Mouse (Mus musculus) urinary bladder, postnatal 4 days (tissue): ENCODE data around the gene Icam1.
A peak's percentile ranks its signal among the peaks of the same experiment; 100 is the strongest.

Experiments used
- DNase-seq, 2 experiments: peaks; one replicate each; pipeline ENCODE4 v3.0.0; 2021 to 2022; ENCODE audit warnings: low spot score in 2 of 2

The Icam1 gene

DNA sequence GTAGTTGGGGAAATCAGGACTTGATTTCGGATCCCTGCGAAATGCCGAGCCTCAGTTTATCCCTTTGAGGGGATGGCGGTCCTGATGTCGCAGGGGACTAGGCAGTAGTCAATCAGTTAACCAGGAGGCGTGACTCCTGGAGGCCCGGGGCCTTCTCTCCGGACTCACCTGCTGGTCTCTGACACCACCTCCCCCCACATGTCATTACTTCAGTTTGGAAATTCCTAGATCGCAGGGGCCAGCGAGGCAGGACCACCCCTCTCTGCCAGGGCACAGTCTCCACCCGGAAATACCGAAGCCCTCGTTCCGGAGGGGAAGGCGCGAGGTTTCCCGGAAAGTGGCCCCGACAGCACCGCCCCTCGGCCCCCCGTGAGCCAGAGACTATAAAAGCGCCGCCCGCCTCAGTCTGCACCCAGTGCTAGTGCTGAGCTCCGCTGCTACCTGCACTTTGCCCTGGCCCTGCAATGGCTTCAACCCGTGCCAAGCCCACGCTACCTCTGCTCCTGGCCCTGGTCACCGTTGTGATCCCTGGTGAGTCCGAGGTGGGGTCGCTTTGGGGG is at the start of gene Icam1:
Gene Icam1, plus strand, starts transcription at position 415 of the 560 bp plus-strand sequence.
- DNase-seq, result peak; percentile 75 to 80

DNA sequence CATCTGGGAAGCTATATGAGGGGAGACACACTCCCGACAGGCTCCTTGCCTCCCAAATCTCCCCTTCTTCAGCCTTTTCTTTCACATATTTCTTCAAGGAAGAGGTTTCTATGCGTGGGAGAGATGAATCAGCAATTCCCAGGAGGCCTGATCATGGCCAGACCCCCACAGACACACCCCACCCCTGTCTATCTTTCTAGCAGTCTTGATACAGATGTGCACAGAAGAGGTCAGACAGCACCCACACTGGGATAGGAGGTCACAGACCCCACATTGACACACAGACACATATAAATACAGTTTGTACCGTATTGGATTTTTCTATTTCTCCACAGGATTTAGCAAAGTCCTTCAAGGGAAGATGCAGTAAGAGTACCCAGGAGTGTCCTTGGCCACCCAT is 49.8 kb upstream of the Icam1 start:
- DNase-seq, result no peak

DNA sequence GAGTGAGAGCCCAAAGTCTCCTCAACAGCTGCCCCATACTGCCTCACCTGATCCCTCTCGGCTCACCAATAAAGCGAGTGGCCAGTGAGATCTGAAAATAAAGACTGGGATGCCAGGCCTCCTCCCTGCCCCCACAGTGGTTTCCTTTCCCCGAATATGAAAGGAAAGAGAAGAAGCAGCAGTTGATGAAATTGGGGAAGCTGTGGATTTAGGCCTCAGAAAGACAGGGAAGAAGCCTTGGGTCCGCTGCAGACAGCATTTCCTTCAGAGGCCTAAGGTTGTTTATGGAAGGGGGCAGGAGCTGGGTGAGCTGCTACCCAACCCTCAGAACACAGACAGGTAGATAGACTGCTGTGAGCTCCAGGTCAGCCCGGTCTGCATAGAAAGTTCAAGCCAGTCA is 49.0 kb upstream of the Icam1 start:
- no peak for DNase-seq

DNA sequence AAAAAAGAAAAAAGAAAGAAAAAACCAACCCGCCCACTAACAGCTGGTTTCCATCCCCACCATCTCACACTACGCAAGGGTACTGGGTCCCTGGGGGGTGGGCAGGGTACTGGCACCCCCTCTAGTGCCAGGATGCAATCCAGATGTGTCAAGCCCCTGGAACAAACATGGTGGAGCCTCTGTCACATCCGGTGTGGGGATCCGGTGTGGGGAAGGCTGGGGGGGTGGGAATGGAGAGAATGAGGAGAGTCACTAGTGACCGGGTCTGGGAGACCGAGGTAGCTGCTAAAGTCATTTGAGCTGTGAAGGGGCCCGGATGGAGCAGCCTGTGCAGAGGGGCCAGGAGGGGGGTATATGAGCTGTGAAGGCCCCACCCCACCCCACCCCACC is 44.0 kb upstream of the Icam1 start:
- no peak for DNase-seq

DNA sequence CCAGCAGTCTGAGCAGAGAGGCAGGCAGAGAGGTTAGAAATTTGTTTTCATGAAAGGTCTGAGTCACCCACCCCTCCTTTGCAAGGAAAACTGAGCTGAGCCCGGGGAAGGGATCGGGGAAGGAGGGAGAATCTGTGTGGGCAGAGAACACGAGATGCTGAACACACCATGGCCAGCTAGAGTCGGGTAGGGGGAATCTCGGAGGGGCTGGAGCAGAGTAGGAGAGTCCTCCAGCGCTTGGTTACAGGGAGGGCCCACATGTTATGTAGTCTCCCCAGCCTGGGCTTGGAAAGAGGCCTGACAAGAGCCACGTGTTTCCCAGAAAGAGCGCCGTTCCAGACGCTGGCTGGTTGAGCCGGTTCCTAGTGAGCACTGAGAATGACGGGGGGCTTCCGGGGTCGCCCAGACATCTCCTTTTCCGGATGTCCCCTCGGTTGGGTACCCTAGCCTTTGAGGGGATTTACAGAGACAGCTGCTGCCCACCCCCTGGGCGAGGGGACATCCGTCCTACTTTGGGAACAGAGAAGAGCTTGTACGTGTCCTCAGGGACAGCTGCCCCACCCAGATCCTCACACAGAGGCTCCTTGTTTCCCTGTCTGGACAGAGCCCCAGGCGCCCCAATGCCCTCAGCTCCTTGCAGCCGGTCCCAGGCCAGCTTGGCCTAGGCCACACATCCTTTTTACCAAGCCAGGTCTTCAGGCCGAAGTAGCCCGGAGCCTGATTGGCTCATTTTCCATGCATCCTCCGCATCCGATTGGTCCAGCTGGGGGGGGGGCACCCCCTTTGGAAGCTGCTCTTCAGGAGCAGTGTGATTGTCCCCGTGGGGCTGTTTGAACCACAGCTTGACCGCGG is 43.4 kb upstream of the Icam1 start:
- peak; percentile 66 to 68 for DNase-seq

DNA sequence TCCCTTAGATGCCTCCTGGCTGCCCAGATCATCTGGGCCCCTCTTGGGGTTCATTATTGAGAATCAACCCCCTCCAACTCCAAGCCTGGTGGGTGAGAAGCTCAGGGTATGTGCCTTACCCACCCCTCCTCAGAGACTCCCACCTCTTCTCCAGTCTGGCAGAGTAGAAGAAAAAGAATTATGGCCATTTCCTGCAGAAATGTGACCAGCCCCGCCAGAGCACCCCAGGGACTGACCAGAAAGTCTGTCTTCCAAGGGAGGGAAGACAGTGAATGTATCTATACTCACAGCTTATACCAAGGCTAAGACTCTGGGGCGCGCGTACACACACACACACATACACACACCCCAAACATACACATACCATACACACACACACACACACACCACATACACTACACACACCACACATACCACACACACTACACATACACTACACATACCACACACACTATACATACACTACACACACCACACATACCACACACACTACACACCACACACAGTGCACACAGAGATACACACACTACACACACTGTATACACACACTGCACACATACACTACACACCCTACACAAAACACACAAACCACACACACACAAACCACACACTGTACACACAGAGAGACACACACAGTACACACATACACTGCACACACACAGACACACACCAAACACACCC is 42.6 kb upstream of the Icam1 start:
- no peak for DNase-seq

DNA sequence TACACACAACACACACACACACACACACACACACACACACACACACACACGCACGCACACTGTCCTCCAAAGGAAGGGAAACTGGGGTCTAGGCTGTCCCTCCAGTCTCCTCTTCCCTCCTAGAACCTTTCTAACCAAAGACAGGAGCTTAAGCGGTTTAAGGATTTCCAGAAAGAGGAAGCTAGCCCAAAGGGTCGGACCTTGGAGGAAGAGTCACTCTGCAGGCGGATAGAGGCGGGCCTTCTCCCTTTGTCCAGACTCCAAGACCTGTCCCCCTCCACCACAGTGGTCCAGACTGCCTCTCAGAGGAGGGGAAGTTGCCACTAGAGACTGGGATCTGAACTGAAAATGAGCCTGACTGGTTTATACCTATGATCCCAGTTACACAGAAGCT is 42.1 kb upstream of the Icam1 start:
- no peak for DNase-seq

DNA sequence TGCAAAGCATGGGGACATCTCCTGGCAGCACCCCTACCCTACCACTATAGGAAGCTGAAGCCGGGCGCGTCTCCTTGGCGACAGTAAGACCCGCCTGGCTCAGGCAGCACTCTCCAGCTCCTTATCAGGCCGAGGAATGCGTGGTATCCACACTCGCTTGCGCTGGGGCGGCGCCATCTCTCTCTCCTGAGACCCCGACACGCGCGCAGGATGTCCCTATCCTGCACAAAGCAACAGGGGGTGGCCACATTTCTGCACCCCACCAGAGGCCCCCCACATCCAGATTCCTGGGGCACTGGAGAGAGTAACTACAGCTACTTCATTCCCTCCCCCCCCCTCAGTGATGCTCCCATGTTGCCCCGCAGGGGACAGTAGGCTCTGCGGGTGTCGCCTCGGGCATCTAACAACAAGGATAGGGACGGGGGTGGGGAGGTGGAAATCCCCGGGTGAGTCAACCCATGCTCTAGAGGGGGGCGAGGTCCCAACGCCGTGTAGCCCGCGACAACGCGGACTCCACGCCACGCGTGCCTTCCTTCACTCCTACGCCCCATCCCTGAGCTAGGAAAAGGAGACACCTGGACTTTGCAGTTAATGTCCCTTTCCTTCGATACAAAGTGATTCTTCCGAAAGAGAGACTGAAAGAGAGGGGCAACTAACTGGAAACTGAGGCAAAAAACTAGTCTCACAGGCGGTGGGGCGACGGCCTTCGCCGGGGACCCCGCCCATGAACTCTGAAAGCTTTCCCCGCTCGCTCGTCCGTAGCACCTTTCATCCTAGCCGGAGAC is 40.2 kb upstream of the Icam1 start:
- DNase-seq, result peak; percentile 67 to 68

DNA sequence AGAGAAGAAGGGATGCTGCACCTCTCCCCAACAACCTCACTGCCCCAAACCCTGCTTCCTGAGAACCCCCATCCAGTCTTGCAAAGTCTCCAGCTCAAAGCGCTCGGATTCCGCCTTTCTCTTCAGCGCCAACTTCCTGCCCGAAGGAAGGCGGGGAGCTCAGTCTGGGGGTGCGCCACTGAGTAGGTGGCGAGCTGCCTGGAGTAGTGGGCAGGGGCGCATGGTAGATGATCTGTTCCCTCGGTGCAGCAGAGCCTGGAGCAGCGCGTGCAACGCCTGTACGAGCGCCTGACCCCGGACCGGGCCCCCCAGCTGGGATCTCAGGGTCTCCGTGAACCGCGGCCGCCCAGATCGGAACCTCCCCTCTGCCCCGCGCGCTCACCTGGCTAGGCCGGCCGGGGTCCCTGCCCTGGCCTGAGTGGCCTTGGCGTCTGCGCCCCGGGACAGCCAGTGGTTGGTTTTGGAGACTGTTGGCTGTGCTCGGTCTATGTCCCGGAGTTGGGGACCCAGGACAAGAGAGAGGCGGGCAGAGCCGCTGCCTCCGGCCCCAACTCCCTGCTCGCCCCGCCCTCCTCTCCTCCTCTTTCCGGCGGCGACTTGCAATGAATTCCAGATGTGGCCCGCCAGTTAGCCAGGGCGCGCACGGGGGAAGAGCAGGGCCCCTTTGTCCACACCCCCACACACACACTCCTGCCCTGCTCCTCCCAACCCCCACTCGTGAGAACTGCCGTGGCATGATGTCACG is 39.4 kb upstream of the Icam1 start, which contains the start of gene S1pr2:
Gene S1pr2, minus strand, starts transcription at position 566 of the 745 bp plus-strand sequence.
- peak; percentile 86 to 89 for DNase-seq

DNA sequence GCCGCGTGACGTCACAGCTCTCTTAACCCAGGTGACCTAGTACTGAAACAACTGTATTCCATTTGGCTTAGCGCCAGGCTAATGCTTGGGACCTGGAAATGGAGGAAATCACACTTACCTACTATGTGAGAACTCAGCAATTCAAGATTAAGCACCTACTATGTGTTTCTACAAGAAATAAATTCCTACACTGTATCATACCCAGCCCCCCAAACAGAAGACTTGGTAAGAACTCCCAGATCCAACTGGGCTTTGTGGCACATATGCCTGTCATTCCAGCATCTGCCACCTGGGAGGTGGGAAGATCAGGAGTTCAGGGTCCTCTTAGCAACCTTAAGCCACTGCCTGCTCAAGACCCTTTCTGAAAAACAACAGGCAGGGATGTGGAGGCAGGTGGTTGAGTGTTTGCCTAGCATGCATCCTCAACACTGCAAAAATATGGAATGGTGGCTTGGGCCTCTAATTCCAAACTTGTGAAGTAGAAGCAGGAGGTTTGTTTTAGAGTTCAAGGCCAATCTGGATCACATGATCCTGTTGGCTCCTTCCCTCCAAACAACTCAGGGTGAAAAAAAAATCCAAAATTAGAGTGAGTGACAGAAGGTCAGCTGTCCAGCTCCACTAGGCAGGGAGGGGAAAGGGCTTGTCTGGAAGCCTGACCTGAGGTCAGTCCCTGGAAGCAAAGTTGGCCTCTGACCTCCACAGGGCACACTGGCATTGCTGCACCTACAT is 38.7 kb upstream of the Icam1 start:
- DNase-seq, result no peak

DNA sequence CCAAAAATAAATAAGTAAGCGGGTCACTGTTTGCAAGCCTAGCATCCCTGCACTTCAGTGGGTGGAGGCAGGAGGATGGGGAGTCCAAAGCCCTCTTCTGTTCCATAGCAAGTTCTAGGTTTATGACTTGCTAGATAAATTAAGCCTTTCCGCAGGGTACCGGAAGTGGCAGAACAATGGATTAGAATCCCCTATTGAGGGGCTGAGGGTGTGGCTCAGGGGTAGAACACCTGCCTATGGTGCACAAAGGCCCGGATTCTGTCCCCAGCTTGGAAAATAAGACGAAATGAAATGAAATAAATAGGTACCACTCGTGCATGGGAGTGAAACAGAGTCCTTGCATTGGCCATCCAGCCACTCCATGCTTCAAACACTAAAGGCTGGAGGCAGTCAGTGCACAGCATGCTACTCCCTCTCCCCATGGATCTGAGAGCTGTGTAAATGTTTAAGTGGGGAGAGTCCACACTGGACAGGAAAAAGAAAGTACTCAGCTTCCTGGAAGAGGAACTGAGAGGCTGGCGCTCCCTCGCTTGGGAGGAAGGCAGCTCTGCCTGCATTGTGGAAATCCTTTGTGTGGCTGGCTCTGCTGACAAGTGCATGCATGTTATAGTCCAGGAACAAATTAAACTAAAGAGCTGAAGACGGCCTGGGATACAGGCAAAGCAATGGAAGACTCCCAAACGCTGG is 37.2 kb upstream of the Icam1 start:
- DNase-seq, result no peak

DNA sequence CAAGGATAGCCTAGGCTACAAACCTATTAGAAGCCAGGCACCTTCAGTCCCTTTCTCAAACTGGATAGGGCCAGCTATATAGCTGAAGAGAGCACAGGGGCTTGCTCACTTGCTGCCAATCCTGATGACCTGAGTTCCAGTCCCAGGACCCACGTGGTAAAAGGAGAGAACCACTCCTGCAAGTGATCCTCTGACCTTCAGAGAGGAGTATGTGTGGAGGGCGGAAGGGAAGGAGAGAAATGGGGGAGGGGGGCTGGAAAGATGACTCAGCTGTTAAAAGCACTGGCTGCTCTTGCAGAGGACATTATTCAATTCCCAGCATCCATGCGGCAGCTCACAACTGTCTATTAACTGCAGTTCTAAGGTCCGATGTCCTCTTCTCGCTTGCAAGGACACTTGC is 36.6 kb upstream of the Icam1 start:
- no peak for DNase-seq

DNA sequence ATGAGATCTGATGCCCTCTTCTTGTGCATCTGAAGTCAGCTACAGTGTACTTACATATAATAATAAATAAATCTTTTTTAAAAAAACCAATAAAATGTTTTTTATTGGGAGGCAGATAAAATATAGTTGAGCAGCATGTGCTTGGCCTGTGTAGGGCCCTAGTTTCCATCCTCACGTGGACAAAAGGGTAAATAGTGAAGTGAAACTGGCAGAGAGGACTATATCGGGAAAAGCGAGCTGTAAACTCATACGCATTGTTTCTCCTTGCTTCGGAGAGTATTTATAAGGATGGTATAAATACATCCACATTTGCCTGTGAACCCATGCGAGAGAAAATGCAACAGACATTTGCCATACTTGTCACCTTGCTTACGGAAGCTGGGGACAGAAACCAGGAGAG is 36.0 kb upstream of the Icam1 start:
- DNase-seq, result no peak

DNA sequence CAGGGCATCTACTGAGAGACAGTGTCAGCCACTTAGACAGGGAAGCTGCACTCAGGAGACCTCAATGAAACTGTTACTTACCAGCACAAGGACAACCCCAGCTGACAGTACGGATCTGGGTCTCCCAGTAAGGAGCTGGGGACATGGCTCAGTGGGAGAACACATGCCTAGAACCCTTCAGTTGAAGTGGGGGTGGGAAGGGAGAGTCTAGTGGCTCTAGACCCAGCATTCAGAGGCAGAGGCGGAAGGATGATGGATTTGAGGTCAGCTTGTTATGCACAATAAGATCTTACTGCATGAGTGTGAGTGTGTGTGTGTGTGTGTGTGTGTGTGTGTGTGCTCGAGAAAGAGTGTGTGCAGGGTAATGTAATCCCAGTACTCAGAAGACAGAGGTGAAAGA is 33.6 kb upstream of the Icam1 start:
- no peak for DNase-seq

DNA sequence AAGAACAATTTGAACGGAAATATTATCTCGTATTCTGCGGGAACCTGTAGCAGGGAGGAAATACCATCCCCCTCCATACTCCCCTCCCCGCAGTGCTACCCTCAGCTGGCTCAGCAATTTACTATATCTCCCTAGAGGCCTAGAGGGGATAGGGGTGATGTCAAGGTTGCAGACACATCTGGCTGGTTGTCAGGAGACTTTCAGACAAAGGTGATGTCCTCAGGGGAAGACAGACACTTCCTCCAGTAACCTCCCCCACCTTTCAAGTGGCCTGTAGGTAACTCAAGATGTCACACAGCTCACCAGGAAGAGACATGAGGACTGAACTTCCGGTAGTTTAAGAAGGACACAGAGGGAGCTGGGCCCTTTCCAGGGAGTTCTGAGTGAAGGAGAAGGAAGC is 32.6 kb upstream of the Icam1 start:
- no peak for DNase-seq

DNA sequence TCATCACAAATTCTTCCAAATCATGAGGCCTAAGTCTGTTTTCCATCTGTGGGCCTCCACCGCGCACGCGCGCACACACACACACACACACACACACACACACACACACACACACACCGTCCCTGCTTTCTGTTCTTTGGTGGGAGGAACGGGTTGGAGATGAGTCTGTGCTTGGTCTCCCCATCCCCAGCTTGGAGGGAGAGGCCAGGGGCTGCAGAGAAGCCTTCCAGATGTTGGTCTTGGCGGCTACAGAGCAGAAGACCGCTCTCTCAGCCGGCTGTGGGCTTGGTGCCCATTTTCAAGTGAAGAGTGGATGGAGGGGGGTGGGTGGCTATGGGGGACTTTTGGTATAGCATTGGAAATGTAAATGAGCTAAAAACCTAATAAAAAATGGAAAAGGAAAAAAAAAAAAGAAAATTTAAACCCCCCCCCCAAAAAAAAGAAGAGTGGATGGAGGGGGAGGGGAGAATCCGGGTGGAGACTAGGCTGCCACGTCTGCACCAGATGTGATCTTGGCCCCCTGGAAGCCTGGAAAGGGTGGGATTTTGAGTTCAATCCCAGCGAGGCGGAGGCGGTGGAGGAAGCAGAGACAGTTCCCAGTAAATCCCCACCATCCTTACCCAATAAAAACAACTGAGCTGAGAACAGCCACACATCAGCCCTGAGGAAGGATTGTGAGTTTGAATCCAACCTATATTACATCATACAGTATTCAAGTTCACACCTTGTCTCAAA is 28.7 kb upstream of the Icam1 start:
- peak; percentile 81 for DNase-seq

DNA sequence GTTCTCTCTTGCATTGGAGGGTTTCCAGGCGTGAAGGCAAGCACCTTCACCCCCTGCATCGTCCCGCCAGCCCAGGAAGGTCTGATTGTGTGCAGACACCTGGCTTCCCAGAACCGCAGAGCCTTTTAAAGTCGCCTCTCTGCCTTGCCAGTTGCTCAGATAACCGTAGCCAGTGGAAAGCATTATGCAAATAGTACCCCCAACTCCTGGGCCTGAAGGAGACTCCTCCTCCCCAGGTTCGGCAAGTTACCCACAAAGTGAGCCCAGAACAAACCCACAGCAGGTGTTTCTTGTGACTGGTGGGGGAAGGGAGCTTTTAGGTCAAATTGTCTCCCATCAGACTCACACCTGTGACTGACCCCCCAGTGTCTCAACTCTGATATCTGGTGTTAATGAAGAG is 27.8 kb upstream of the Icam1 start:
- DNase-seq, result no peak

DNA sequence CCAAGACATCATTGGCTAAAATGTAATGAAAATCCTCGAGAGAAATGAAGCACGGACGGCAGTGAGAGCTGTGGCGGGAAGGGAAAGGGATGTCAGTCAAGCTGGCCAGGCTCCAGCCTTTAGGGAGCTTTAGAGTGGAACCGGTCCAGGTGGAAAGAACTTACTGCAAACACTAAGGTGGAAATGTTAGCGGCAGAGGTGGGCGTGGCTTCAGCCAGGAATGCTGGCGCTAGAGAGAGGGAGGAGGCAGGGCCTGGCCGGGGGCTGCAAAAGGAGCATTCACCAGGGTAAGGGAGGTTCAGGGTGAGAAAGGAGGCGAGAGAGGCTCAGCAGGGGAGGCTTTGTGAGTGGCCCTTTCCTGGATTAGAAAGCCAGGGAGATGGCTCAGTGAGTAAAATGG is 24.9 kb upstream of the Icam1 start:
- DNase-seq, result peak in 1 of 2 experiments; percentile 64

DNA sequence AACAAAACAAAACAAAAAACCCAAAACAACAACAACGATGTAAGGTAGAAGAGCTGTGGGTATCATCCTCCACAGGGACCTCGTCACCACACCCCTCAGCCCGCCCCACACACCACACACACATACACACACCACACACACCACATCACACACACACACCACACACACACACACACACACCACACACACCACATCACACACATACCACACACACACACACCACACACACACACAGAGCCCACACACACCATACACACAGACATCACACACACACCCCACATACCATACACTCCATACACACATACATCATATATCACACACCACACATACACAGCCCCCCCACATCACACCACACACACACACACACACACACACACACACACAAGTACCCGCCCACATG is 24.2 kb upstream of the Icam1 start:
- no peak for DNase-seq
